Mouse (Mus musculus): ENCODE measurements around the gene Rnf183.

DNA sequence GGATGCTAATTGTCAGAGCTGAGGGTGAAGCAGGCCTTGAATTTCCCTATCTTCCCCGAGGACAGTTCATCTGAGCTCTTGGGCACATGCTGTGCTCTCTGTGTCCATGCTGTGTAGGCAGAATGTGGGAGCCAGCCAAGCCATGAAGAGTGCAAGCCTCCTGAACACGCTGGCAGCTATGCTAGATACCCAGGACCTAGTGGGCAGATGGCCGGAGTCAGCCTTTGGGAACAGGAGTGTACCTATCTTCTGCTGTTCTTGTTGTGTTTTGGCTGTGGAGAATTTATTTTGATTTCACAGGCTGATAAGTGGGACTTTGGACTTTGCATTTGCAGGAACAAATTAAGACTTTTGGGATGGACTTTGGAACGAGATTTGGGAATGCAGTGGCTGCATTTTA is 5.5 kb upstream of the Rnf183 start:
- TF ChIP-seq USF1 (IDR thresholded peaks at IDR 0.05; ENCODE audit: low read depth) (no peak), CTCF (IDR thresholded peaks at IDR 0.05; ENCODE audit: control insufficient read depth, insufficient read depth, insufficient read length) (no peak), FOSL1 (IDR thresholded peaks at IDR 0.05; ENCODE audit: insufficient read depth, low read length, poor library complexity, severe bottlenecking) (no peak), MYOG (IDR thresholded peaks at IDR 0.05; ENCODE audit: control insufficient read depth, extremely low read depth, insufficient read length) (no peak), MAX (IDR thresholded peaks at IDR 0.05) (no peak)

Measured in C2C12 (cell line).